Mouse (Mus musculus) megakaryocyte, embryonic 14.5 days (primary cell): Measurements from ENCODE around the gene Skint3. TPM values are rescaled to one million over a fixed set of nuclear protein-coding genes. Genes with fewer than 3 reads are reported as not detected.
"Not testable (repeated sequence)": the region's sequence is repeated elsewhere in the genome, so short reads cannot be mapped to it uniquely, and the experiment has no call there.

Experiments
- H3K27me3 ChIP-seq: replicated peaks from 2 replicates; pipeline ENCODE3; 2012; ENCODE audit warnings: inconsistent platforms
- H3K36me3 ChIP-seq: replicated peaks from 2 replicates; pipeline ENCODE3; 2012; ENCODE audit warnings: low read length, inconsistent platforms, mixed read lengths
- H3K4me1 ChIP-seq: 2 replicates; pipeline ENCODE4 v1.6.1; 2012; ENCODE audit warnings: inconsistent platforms
- H3K4me3 ChIP-seq: replicated peaks from 2 replicates; pipeline ENCODE3; 2012; ENCODE audit warnings: moderate library complexity, mild to moderate bottlenecking, inconsistent platforms
- H3K9me3 ChIP-seq: 2 replicates; pipeline ENCODE4 v1.6.1; 2012; ENCODE audit warnings: inconsistent platforms
- FLI1 ChIP-seq: IDR thresholded peaks from 2 replicates; pipeline ENCODE4 v1.6.1; 2012; ENCODE audit warnings: low read length, inconsistent platforms, mixed read lengths
- GATA1 ChIP-seq: IDR thresholded peaks from 3 replicates; pipeline ENCODE4 v1.6.1; 2012; ENCODE audit warnings: mixed read lengths, low read length, inconsistent platforms, borderline replicate concordance
- polyA plus RNA-seq: library from polyadenylated mRNA; stranded (reverse); fragments of >175 nt; gene quantifications from 2 replicates; pipeline ENCODE4 v1.2.3, GENCODE M21; 2012; ENCODE audit warnings: low replicate concordance; ENCODE audit not compliant: insufficient read depth

Gene Skint3
- not detected in 2 replicates for polyA plus RNA-seq

- H3K4me3 ChIP-seq = no peak within 1 kb of the TSS
- no peaks in the 10 kb centered on the region for H3K36me3 ChIP-seq
These were observed at the start of gene Skint3 for GRCm38 (mm10) chr4:112231945-112232344. Gene Skint3, plus strand, starts transcription at chr4:112232245.

GRCm38 (mm10) chr4:112243416-112243815 lies 11.4 kb downstream of the Skint3 start:
- no peaks in the 10 kb centered on the region for H3K27me3 ChIP-seq
- TF ChIP-seq GATA1 (no peak), FLI1 (no peak)
- H3K4me1 ChIP-seq = no peaks in the 10 kb centered on the region
- H3K4me3 ChIP-seq = no peak overlapping the region
- no peaks in the 10 kb centered on the region for H3K36me3 ChIP-seq
- no peaks in the 10 kb centered on the region for H3K9me3 ChIP-seq

More at GRCm38 (mm10) chr4:112231945-112232344, at the start of gene Skint3:
- H3K9me3 ChIP-seq = no peaks in the 10 kb centered on the region
- H3K4me1 ChIP-seq = no peaks in the 10 kb centered on the region
- TF ChIP-seq GATA1 = no peak
- TF ChIP-seq FLI1 = no peak
- no peaks in the 10 kb centered on the region for H3K27me3 ChIP-seq

- Histone ChIP-seq H3K4me3 (no peak overlapping the region), H3K9me3 (no peaks in the 10 kb centered on the region), H3K27me3 (no peaks in the 10 kb centered on the region), H3K36me3 (no peaks in the 10 kb centered on the region), H3K4me1 (no peaks in the 10 kb centered on the region)
- TF ChIP-seq FLI1 (no peak), GATA1 (no peak)
These were observed 11.9 kb downstream of the Skint3 start for GRCm38 (mm10) chr4:112243951-112244350.

GRCm38 (mm10) chr4:112256022-112256421 lies 24.0 kb downstream of the Skint3 start:
- TF ChIP-seq FLI1 = no peak
- no peak for TF ChIP-seq GATA1
- no peaks in the 10 kb centered on the region for H3K9me3 ChIP-seq
- H3K4me1 ChIP-seq = no peaks in the 10 kb centered on the region
- H3K36me3 ChIP-seq = no peaks in the 10 kb centered on the region
- H3K4me3 ChIP-seq = no peak overlapping the region
- no peaks in the 10 kb centered on the region for H3K27me3 ChIP-seq

GRCm38 (mm10) chr4:112287178-112287974 lies 55.3 kb downstream of the Skint3 start:
- H3K4me1 ChIP-seq = no peaks in the 10 kb centered on the region
- H3K9me3 ChIP-seq = no peaks in the 10 kb centered on the region
- H3K4me3 ChIP-seq = no peak overlapping the region
- TF ChIP-seq FLI1 = no peak
- no peak for TF ChIP-seq GATA1
- H3K27me3 ChIP-seq = no peaks in the 10 kb centered on the region
- no peaks in the 10 kb centered on the region for H3K36me3 ChIP-seq

GRCm38 (mm10) chr4:112288396-112288795 lies 56.4 kb downstream of the Skint3 start:
- H3K9me3 ChIP-seq = no peaks in the 10 kb centered on the region
- no peaks in the 10 kb centered on the region for H3K27me3 ChIP-seq
- H3K36me3 ChIP-seq = no peaks in the 10 kb centered on the region
- H3K4me1 ChIP-seq = no peaks in the 10 kb centered on the region
- TF ChIP-seq GATA1 (no peak), FLI1 (no peak)
- H3K4me3 ChIP-seq = no peak overlapping the region

- Histone ChIP-seq H3K9me3 (no peaks in the 10 kb centered on the region), H3K4me1 (no peaks in the 10 kb centered on the region), H3K4me3 (no peak overlapping the region), H3K36me3 (no peaks in the 10 kb centered on the region), H3K27me3 (no peaks in the 10 kb centered on the region)
- TF ChIP-seq FLI1 = no peak
- TF ChIP-seq GATA1 = no peak
These were observed 70.3 kb downstream of the Skint3 start for GRCm38 (mm10) chr4:112302305-112302704.

GRCm38 (mm10) chr4:112302855-112303509 lies 70.9 kb downstream of the Skint3 start:
- no peak overlapping the region for H3K4me3 ChIP-seq
- H3K27me3 ChIP-seq = no peaks in the 10 kb centered on the region
- no peaks in the 10 kb centered on the region for H3K36me3 ChIP-seq
- no peaks in the 10 kb centered on the region for H3K9me3 ChIP-seq
- H3K4me1 ChIP-seq = no peaks in the 10 kb centered on the region
- no peak for TF ChIP-seq FLI1
- no peak for TF ChIP-seq GATA1

- H3K4me3 ChIP-seq, H3K36me3 ChIP-seq, H3K9me3 ChIP-seq, H3K4me1 ChIP-seq, H3K27me3 ChIP-seq: not testable (repeated sequence)
These were observed 117.1 kb downstream of the Skint3 start for GRCm38 (mm10) chr4:112349111-112349510.

Other genes starting within 250 kb of the Skint3 start
- gene Skint1, start 226.0 kb upstream of the Skint3 start, polyA plus RNA-seq = not detected in 2 replicates
- not detected in 2 replicates for gene Skint4, start 160.2 kb upstream of the Skint3 start, polyA plus RNA-seq
- gene Skint9, start 201.7 kb downstream of the Skint3 start, polyA plus RNA-seq = not detected in 2 replicates